Mouse (Mus musculus) kidney, adult 9 months (tissue): Measurements from ENCODE around the gene Cnot3.
A peak's percentile ranks its signal among the peaks of the same experiment; 100 is the strongest.
"Not testable (repeated sequence)": the region's sequence is repeated elsewhere in the genome, so short reads cannot be mapped to it uniquely, and the experiment has no call there.

ENCODE experiments used
- DNase-seq: peaks from one replicate; pipeline ENCODE4 v3.0.0; 2022

The Cnot3 gene

DNA sequence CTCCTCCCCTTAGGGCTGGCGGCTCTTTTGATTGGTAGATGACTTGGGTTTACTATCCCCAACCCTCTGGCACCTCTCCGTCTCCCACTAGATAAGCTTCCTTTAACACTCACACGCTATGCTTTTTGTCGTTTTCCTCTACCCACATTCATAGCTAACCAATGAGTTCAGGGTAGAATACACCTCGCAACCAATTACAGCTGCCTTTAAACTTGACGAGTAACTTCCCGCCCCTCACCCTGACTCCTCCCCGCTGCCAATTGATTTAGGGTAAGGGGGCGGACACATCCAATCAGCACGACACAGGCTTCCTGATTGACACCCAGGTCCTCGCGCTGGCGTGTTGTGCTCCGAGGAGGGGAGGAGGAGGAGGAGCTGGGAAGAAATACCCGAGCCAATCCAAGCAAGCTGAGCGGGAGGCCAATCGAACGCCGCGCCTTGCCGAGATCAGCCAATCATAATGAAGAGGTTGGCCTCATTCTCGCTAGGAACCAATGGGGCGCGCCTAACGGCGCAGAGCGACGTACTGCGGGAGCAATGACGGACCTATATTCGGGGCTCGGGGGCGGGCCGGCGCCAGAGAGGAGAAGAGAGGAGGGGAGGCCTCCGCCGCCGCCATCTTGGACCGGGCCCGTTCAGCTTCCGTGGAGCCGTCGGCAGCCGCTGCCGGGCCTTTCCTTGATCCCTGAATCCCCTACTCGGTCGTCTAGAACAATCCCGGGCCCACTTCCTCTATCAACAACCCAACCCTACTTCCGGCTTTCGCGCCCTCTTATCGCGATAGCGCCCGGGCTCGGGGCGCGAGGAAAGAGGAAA is at the start of gene Cnot3:
TSS of gene Cnot3 (plus strand) at position 597 of the 816 bp plus-strand sequence.
- peak; percentile 100 for DNase-seq

DNA sequence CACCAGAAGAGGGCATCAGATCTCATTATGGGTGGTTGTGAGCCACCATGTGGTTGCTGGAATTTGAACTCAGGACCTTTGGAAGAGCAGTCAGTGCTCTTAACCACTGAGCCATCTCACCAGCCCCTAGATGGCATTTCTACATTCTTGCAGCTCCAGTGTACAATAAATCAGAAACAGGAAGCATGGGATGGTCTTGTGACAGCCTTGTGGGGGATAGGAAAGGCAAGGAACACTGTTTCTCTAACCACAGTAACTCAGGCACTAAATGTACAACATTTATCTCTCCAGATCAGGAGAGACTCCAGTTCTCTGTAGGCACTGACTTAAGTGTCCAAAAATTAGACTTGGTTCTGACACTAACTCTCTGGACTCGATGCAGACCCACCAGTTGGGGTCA is 47.3 kb upstream of the Cnot3 start:
- DNase-seq = not testable (repeated sequence)

DNA sequence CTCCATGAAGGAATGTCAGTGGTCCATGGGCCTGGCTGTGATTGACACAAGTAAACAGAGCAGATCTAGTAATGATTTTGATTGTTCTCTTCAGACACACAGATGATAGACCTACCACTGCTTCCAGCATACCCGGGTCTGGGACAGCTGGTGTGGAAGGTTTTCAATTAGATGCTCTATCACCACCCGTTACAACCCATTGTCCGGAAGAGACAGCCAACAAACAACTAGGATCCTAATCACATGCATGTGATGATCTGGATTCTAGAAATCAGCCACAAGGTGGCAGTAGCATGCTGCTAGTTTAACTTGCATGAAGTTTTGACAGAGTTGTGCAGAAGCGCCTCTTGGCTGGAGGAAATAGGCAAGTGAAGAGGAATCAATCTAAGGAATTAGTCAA is 43.9 kb upstream of the Cnot3 start:
- DNase-seq = peak; percentile 83

DNA sequence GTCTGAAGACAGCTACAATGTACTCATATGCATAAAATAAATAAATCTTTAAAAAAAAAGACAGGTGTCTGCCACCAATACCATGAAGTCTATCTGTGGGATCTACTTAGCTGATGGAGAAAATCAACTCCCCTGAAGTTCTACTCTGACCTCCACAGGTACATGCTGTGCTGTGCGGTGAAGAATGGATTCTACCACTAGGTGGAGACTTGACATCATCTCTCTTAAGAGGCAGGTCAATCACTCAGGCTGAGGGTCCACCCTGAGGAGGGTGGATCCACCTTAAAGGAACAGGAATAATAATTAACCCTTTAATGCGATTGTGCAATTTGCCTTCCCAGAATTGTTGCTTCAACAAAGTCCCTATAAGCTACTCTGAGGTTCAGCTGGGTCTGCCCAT is 38.3 kb upstream of the Cnot3 start:
- peak; percentile 69 for DNase-seq

DNA sequence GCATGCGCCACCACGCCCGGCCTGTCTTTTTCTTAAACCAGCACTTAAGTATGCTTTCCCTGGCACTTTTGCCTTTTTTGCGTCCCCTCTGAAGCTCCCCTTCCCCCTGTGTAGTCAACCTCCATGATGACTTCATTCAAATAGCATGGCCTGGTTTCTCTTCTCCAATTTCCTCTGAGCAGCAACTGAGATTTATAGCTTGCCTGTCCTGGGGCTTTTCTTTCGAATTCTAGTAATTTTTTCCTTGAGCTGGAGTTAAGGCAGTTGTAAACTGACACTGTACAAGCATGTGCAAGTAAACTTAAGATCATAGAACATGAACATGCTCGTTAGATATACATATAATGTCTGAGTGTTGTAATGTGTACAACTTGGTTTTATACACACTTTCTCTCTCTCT is 37.7 kb upstream of the Cnot3 start:
- DNase-seq = no peak

DNA sequence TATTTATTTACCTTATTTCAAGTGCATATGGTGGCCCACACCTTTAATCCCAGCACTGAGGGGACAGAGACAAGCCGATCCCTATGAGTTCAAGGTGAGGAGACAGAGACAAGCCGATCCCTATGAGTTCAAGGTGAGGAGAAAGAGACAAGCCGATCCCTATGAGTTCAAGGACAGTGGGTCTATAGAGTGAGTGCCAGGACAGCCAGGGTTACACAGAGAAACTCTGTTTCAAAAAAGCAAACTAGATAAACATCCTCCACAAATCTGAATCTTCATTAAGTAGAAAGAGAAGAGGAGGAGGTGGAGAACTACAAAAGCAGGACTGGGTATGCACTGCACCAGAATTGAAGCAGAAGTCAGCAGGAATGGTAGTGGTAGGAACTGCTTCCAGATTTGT is 36.4 kb upstream of the Cnot3 start:
- no peak for DNase-seq

DNA sequence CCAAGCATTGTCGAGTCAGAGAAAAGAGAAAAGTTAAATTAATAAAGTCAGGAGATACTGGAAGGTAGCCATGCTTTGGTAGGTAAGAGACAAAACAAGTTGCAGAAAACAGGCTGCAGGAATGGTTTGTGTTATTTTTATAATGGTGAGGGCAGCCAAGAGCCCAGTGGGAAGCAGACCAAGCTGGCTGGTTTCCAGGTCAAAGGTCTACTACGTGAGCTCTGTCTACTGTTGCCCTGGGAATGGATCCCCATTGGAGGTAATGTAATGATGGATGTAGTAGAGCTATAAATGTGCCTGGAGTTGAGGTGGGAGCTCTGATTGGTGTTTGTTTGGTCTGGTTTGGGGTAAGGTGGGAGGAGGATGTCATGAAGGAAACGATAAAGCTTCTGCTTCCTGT is 36.0 kb upstream of the Cnot3 start:
- DNase-seq = peak; percentile 91

DNA sequence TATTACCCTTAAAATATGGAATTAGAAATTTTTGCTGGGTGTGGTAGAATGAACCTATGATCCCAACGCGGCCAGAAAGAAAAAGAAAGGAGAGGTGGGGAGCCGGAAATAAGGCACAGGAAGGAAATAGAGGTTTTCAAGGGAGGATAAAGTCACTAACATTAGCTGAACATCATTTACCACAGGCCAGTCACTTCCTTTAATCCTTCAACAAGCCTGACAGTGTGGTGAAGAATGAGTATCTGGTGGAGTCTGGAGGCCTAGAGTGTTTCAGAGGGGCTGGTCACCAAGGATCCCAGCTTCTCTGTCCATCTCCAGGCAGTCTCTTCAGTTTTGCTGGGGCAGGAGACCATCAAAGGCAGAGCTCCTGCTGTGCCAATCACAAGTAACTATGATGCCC is 34.6 kb upstream of the Cnot3 start:
- no peak for DNase-seq

DNA sequence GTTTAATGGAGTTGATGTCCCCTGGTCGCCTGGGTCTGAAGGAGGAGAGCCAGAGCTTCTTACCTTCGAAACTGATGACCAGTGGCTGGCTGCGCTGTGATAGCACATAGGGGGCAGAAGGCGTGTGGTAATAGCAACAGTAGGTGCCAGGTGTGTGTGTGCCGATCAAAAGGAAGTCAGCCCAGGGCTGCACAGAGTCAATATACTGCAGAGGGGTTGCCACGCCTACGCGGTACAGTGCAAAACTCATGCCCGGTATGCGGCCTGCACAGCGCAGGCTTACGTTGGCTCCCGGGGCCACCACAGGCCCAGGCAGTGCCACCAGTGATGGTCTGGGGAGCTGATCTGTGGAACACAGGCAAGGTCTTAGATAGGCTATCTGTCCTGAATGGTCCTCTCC is 34.1 kb upstream of the Cnot3 start:
- no peak for DNase-seq

DNA sequence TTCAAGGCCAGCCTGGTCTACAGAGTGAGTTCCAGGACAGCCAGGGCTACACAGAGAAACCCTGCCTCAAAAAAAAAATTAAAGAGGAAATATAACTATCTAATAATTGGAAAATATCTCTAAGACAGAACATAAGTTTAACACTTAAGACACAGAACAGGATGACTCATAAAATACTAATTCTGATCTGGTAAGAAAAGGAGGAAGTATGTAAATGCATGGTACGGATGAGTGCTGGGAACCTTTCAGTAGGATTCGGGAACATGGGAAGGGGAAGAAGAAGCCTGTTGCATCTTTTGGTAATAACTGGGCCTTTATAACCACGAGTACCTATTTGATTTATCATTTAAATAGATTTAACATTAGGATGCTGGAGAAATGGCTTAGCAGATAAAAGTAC is 31.0 kb upstream of the Cnot3 start:
- no peak for DNase-seq

DNA sequence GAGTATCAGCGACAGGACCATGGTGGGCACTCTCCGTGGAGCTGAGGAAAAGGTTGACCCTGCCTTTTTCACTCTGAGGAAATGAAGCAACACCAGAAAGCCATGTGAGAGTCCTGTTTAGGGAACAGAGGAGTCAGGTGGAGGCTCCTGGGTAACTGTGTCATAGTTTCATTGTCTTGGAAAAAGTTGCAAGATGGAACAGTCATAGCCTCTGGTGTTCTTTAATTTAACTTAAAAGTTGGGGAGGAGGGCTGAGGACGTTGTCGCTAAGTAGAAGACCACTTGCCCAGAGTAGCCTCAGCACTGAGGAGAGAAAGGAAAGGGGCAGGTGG is 29.0 kb upstream of the Cnot3 start, which contains the start of gene Oscar:
TSS of gene Oscar (minus strand) at position 101 of the 332 bp plus-strand sequence.
- no peak for DNase-seq

DNA sequence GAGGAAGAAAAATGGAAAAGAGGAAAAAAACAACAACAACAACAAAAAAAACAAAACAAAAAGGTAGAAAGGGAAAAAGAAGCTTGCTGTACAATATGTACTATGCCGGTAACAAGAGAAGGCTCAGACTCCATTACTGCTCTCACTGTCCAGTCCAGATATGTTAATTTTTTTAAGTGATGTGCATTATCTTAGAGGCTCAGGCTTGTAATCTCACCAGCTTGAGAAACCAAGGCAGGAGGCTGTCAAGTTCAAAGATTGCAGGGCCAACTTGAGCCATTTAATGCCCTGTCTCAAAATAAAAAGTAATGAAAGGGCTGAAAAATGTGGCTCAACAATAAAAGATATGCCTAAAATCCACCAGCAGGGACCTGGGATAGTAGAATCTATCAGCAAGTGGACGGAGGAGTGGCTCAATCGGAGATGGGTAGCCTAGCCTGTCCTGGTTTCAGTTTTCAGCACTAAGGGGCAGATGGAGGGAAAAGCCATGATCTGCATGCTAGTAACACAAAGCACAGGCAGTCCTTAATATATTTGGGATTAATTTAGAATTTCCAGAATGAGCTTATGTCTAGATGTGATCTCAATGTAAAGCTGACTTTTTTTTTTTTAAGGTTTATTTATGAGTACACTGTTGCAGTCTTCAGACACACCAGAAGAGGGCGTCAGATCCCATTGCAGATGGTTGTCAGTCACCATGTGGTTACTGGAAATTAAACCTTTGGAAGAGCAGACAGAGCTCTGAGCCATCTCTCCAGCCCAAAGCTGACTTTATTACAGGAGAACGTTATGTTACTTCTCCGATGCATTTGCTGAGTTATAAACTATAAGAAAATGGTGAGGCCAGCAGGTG is 28.5 kb upstream of the Cnot3 start:
- DNase-seq = no peak

DNA sequence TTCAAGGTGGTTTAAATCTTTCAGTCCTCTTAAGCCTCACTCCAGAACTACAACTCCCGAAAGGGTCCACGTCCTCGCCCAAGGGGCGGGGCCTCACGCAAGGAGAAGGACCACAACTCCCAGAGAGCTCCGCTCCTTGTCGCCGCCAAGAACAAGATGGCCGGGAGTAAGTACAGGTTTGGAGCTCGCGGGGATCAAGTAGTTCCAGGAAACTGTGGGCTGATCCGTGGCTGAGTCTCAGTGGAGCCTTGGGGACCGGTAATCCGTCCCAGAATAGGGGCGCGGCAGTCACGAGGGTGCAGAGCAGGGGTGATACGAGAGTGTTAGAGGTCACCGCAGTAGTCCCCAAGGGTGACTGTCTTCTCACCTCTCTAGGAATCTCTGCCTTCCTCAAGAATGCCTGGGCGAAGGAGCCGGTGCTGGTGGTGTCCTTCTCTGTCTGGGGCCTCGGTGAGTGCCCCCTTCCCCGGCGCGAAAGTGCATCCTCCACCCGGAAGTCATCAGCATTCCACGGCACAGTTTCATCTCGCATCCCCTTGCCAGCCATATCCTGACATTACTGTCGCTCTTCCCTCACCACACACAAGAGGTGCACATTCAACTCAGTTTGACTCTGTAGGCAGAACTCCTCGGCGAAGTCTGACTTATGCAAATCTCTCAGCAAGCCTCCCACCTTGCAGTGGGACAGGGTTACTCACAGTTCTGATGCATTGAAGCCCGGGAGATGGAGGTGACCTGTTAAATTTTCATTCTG is 27.6 kb upstream of the Cnot3 start, which contains the start of gene Ndufa3:
TSS of gene Ndufa3 (plus strand) at position 132 of the 754 bp plus-strand sequence.
- peak; percentile 90 for DNase-seq

DNA sequence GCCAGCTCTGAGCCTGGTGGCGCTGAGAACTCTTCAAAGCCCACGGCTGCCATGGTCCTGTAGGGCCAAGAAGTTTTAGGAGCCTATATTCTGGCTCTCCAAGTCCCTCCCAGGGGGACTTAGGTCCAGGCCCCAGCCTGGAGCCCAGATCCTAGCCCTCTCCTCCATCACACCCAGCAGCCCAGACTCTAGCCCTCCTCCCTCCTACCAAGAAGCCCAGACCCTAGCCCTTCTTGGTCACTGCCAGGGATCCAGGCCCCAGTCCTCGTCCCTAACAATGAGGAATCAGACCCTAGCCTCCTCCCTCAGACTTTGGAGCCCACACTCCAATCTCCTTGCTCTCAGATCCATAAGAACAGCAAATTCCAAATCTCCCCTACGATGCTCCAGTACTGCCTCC is 16.0 kb upstream of the Cnot3 start:
- DNase-seq = no peak

DNA sequence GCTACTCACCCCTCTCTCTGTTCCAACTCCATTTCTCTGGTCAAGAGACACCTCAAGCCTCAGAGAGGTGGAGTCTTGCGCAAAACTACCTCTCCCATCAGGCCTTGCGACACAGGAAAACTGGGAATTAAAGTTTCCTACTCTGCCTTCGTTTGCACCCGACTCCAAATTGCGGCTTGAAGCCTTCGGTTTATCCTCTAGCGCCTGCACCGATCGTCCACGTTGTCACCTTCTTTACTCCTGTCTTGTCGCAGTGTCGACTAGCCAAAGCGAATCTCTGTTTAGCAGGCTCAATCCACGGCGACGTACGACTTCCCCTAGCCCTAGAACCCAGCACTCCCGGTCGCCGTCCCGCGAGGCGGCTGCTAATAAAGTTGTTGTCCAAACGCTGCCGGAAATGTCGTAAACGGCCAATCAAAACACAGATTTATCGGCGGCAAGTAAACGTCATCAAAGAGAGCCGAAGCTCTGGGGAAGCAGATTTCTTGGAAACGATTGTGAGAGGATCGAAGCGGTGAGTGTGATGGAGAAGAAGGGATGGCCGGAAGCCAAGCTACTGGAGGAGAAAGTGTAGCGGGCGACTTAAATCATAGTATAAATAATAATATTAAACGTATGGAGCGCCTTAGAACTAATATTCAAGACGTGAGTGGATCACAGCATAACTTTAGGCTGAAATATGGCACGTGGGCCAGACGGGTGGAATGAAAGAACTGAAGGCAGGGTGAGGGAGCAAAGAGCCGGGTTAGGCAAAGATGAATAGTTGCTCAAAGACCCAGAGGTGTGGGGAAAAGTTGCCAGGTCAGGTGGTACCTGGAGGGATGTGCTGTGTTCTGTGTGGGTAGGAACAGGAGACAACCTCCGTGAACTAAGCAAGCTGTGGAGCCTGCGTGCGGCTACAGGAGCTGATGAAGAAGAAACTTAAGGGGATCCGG is 15.3 kb upstream of the Cnot3 start, which contains the start of the genes Tfpt and Prpf31:
TSS of gene Tfpt (minus strand) at position 387 of the 935 bp plus-strand sequence.
TSS of gene Prpf31 (plus strand) at position 443 of the 935 bp plus-strand sequence.
- peak; percentile 96 for DNase-seq

DNA sequence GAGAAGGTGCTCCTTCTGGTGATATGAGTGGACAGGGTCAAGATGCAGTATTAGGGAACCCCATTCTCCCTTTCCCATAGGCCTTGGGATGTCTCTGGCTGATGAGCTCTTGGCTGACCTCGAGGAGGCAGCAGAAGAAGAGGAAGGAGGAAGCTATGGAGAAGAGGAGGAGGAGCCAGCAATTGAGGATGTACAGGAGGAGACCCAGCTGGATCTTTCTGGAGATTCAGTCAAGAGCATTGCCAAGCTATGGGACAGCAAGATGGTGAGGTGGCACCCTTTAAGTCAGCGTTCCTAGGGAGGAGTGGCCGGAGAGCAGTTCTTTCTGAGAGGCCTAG is 14.6 kb upstream of the Cnot3 start:
- DNase-seq = no peak

DNA sequence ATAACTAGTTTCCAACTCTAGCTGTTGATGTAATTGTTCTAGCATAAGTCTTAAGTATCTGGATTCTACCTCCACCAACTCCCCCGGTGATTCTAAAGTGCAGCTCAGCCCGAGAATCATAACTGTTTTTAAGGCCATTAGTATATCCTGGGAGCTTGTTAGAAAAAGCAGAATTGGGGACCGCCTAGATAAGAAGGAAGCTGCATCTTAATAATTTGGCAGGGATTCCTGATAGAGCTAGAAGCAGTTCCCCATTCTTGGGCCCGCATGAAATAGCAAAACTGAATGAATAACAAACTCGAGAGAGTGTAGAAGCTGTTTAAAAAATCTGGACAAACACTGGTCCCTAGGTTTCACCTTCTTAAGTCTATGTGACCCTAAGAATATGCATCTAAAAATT is 1.7 kb upstream of the Cnot3 start:
- no peak for DNase-seq

DNA sequence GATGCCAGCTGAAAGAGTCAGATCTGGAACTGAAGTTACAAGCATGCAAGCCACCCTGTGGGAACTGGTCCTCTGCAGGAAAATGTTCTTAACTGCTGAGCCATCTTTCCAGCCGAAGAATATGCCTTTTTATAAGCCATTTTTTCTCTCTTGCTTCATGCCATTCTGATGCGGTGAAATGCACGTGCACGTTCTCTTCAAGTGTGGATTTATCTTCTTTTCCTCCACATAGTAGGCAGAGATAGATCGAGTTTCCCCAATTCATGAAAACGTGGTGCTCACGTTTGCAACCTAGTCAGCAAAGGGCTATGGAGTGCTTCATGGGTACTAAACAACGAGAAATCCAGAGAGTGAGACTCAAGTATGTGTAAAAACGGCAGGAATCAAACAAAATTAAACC is 1.2 kb upstream of the Cnot3 start:
- no peak for DNase-seq

DNA sequence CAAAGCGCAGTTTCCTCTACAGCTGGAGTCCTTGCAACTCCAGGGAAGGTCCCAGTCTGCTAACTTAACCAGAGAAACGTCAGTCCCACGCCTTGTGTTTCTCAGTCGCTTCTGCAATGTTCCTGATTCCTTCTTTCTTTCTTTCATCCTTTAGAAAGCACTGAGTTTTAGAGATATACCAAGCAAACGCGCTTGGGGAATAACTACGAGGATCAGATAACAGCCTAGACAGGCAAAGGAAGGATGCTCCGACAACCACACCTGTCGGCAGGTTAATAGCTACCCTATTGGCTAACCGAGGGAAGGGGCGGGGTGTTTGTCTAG is 758 bp upstream of the Cnot3 start:
- DNase-seq = no peak

DNA sequence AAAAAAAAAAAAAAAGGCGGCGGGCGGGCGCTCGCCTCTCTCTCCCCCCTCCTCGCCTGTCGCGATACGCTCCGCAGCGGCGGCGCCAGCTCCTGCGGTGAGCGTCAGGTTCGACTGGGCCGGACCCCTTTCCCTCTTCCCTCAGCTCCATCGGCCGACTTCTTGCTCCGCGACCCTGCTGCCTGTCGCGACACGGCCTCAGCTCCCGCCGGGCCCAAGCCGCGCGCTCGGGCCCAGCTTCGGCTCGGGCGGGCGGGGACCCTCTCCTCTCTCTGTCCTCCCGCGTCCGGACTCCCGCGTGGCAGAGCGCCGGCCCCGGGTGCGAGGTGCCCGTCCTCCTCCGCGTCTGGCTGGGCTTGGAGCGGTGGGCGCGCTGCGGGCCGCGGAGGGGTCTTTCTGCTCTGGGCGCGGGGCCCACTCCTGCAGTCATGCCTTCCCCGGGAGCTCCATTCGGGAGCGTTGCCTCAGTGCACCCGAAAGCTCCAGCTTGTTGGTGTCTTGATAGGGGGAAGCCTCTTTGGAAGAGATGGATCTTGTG is 489 bp downstream of the Cnot3 start:
- no peak for DNase-seq

DNA sequence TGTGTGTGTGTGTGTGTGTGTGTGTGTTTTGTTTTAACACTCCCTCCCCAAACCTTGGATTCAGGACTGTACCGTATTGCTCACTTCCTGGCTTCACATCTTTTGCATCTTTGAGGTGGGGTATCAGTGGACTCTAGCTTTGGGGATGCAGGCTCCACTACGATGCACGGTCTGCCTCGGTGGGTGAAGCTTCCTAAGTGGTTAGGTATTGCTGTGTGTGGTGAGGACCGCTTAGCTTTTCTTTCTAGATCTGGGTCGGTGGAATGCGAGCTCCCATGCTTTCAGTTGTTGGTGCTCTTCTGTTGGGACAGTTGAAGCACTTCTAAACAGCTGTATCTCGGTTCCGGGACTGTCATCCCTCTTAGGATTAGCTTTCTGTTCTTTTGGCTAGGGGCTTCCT is 1.1 kb downstream of the Cnot3 start:
- no peak for DNase-seq

DNA sequence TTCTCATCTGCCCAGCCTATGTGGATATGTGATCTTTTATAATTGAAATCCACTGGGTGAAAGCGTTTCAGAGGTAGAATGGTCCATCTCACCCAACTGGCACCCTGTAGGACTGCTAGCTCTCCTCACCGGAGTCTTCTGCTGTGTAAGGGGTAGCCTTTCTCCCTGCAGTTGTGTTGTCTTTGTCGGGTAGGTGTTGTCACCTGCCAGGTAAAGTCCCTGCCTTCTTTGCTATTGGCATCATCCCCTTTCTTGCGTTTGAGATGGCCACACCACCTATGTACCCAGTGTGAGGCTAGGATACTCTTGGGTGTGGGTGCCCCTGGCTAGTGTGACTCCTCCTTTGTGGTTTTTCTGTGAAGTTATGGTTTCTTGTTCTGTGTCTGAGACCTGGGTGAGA is 1.6 kb downstream of the Cnot3 start:
- DNase-seq = no peak
